Mouse (Mus musculus) megakaryocyte-erythroid progenitor cell, adult 5-6 weeks (primary cell): ENCODE data around the gene 4933415F23Rik. TPM values are rescaled to one million over a fixed set of nuclear protein-coding genes. Genes with fewer than 3 reads are reported as not detected.
"Not testable (repeated sequence)": the region's sequence is repeated elsewhere in the genome, so short reads cannot be mapped to it uniquely, and the experiment has no call there.

ENCODE experiments used
- ATAC-seq: replicated peaks from 2 replicates; pipeline ENCODE4 v1.8.0; 2016; ENCODE audit warnings: mild to moderate bottlenecking, inconsistent platforms; ENCODE audit not compliant: severe bottlenecking, poor library complexity, low FRiP score, low TSS enrichment
- total RNA-seq, 2 experiments: library from RNA; stranded (forward) in 1 of 2; stranded (reverse) in 1 of 2; fragments of 200-1000, 215-1000 nt in 1 of 2; fragments of >200 nt in 1 of 2; fragmentation: Nextera tagmentation in 1 of 2; gene quantifications; 2 replicates each; pipeline ENCODE4 v1.2.3; 2014 to 2017

Gene 4933415F23Rik
- total RNA-seq (2014; fragmentation: Nextera tagmentation) (not detected in 2 replicates), total RNA-seq (2017) (not detected in 2 replicates)

DNA sequence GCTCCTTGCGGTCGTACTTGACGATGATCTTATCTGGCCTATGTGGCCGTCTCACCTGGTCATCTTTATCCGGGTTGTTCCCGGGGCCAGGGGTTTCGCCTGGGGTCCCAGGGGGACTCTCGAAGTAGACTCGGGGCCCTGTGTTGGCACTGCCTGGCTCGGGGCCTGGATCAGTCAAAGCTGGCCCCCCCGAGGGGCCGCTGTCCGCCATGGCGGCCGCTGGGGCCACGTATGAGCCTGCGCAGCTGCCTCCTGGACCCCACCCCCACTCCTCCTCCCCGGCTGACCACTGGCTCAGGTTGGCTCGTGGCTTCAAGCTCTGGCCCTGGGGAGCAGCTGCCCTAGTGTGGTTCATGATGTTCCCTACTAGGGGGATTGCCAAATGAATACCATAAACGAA, at the start of gene 4933415F23Rik:
TSS of gene 4933415F23Rik (minus strand) at position 233 of the 400 bp plus-strand sequence.
- no peak for ATAC-seq

- ATAC-seq: no peak
Observed at GRCm38 (mm10) chr1:23151722-23152121, 49.7 kb upstream of the 4933415F23Rik start.

GRCm38 (mm10) chr1:23146198-23146873, 44.3 kb upstream of the 4933415F23Rik start:
- no peak for ATAC-seq

GRCm38 (mm10) chr1:23141121-23141811, 39.2 kb upstream of the 4933415F23Rik start:
- no peak for ATAC-seq

DNA sequence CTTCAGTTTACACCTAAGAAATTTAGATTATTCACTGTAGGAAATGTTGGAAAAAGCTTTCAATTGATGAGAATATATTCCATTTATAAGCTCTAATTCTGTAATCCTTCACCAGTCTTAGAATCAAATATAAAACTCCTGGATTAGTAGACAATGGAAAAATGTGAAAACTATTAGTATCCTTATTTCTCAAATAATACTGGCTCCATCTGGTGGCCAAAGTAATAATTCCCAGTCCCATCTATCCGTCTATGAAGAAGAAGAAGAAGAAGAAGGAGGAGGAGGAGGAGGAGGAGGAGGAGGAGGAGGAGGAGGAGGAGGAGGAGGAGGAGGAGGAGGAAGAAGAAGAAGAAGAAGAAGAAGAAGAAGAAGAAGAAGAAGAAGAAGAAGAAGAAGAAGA, 38.5 kb upstream of the 4933415F23Rik start:
- ATAC-seq: not testable (repeated sequence)

DNA sequence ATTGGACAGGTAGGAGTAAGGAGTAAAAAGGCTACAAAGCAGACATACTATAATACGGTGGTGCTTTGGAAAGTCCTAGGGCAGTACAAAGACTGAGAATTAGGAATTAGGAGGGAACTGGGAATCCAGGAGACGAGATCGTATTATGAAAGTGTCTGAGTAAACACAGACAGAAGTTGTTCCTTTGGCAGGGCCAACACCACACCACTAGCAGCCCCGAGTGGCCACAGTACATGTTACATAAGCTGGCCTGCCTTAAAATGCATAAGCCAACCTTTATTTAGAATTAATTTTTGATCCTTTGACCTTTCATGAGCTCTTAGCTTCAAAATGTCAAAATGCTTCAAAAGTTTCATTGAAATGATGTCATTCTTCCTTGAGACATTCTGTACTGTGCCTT, 18.8 kb upstream of the 4933415F23Rik start:
- ATAC-seq: no peak

GRCm38 (mm10) chr1:23119406-23119805, 17.4 kb upstream of the 4933415F23Rik start:
- no peak for ATAC-seq

- ATAC-seq: no peak
Observed at GRCm38 (mm10) chr1:23117423-23117822, 15.4 kb upstream of the 4933415F23Rik start.

DNA sequence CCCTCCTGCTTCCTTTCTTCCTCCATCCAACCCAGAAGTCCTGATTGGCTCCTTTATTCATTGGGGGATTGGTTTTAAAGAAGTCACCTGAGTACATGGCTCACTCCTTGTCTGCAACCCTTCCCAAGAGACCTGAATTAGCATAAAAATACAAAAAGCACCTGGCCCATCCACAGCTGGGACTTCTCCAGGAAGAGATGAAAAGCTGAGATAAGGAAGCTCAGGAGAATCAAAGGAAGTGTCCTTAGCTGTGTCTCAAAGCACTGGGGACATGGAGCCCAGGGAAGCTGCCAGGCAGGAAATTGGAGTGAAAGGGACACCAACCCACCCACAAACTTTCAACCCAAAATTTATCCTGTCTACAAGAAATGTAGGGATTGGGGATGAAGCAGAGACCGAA, 7.1 kb upstream of the 4933415F23Rik start:
- ATAC-seq: no peak

GRCm38 (mm10) chr1:23102881-23103280, 828 bp upstream of the 4933415F23Rik start:
- ATAC-seq: no peak

DNA sequence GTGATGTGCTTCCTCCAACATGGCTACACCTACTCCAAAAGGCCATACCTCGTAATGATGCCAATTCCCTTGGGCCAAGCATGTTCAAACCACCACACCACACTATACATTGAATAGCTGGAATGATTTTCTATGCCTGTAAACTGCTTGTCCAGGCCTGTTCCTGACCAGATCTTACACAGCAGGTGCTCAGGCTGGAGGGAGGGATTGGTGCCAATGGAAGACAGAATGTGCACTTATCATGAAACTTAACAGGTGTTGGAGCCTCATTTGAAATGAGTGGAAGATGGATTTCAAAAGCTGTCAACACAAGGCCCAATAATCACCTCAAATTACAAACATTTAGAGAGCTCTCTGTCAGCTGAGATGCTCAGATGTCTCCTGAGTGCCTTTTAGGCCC, 2.3 kb downstream of the 4933415F23Rik start:
- ATAC-seq: no peak

GRCm38 (mm10) chr1:23098451-23098850, 3.6 kb downstream of the 4933415F23Rik start:
- no peak for ATAC-seq

- ATAC-seq: no peak
Observed at GRCm38 (mm10) chr1:23097996-23098395, 4.1 kb downstream of the 4933415F23Rik start.

GRCm38 (mm10) chr1:23067715-23068114, 34.3 kb downstream of the 4933415F23Rik start:
- ATAC-seq: no peak

DNA sequence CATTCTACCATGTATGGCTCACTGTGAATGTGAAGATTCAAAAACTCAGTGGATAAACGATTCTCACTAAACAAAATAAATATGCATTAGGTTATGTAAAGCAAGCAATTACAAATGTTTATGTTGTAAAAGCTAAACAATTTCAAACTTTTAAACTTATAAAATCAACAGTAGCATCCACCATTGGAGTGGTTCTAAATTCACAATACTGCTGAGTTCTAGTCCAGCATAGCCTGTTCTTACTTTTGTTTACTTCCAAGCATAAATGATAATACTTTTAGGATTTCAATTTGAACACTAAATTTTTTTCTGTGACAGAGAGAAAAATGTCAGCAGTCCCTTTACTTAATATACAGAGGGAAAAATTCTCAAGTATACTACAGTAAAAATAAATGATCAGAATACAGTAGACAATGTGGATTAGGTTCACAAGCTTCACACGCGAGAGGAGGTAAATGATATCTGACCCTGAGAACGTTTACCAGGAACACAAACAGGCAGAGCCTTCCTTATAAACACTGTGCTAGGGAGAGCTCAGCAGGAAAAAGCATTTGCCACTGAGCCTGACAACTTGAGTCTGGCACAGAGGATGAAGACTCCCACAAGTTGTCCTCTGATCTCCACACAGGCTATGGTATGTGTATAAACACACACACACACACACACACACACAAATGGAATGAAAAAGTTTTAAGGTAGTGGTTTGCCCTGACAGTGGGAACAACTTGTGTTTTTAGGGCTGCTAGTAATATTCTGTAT, 37.2 kb downstream of the 4933415F23Rik start:
- no peak for ATAC-seq

GRCm38 (mm10) chr1:23063946-23064345, 38.1 kb downstream of the 4933415F23Rik start:
- ATAC-seq: no peak

DNA sequence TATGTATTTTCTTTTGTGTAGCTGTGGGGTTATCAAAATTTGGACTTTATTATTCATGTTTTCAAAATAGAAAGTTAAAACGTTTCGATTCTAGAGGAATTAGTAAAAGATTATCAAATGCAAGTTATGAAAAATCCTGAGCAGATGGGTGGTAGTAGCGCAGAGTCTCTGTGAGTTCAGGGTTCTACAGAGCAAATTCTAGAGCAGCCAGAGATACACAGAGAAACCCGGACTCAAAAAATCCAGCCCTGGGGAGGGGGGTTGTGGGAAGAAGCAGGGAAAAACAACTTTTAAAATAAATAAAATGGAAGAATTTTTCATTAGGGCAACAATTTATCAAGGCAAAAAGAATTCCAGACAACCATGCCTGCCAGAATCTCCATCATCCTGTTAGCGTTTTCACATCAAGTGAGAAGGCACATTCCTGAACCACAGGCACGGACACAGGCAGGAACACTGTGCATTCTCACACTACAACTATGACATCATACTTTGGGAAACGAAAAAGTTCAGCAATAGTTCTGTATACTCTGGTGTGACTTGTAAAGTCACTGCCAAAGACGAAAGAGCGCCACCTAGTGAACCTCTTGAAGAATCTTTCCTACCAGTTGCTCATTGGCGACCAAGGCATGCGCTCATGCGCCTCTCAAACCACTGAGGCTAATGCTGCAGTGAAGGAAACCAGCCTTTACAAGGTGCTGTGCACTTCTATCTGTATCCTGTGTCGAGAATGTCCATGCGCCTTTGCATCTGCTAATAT, 40.3 kb downstream of the 4933415F23Rik start:
- ATAC-seq: 0 out of 2 replicates have a peak, but pooled peaks have one; percentile 52

DNA sequence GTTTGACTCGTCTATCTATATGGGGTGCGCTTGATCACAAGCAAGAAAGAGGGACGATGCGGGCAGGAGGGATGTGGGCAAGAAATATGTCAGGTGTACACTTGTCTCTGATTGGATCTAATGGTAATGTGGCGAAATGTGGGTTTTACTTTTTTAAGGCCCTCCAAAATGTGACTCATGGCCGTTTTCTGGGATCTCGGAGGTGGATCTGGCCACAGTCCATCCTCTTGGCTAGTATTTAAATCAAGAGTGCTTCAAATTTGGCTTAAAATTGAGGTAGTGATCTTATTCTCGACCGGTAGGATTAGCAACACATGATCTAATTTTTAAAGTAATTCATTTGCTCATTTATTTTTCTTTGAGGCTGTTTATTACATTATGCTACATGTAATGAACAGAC, 42.0 kb downstream of the 4933415F23Rik start:
- ATAC-seq: no peak
